Mouse (Mus musculus) embryonic facial prominence, embryonic 12.5 days (tissue): ENCODE results near the gene Nuak2. TPM values are rescaled to one million over a fixed set of nuclear protein-coding genes. Genes with fewer than 3 reads are reported as not detected.

Experiments used
- ATAC-seq: fragments of 200-750 bp; cut with Nextera tagmentation; 2 replicates; pipeline ENCODE4 v1.8.0; 2017; ENCODE audit not compliant: insufficient number of reproducible peaks, insufficient read depth, low FRiP score, low TSS enrichment
- H3K27ac ChIP-seq: fragments of 300-500 bp; sonication (generic); 2 replicates; pipeline ENCODE4 v1.5.1; 2016; ENCODE audit warnings: mild to moderate bottlenecking
- H3K27me3 ChIP-seq: fragments of 300-500 bp; sonication (generic); 2 replicates; pipeline ENCODE4 v1.6.1; 2016; ENCODE audit warnings: mild to moderate bottlenecking, moderate library complexity
- H3K36me3 ChIP-seq: fragments of 300-500 bp; sonication (generic); 2 replicates; pipeline ENCODE4 v1.6.1; 2016; ENCODE audit warnings: mild to moderate bottlenecking
- H3K4me1 ChIP-seq: fragments of 300-500 bp; sonication (generic); 2 replicates; pipeline ENCODE4 v1.6.1; 2016
- H3K4me2 ChIP-seq: fragments of 300-500 bp; sonication (generic); replicated peaks from 2 replicates; pipeline ENCODE4 v1.6.1; 2016; ENCODE audit warnings: mild to moderate bottlenecking, moderate library complexity
- H3K4me3 ChIP-seq: fragments of 300-500 bp; sonication (generic); 2 replicates; pipeline ENCODE4 v1.5.1; 2016; ENCODE audit warnings: mild to moderate bottlenecking
- H3K9ac ChIP-seq: fragments of 300-500 bp; sonication (generic); 2 replicates; pipeline ENCODE4 v1.6.1; 2016; ENCODE audit warnings: mild to moderate bottlenecking, moderate library complexity
- H3K9me3 ChIP-seq: fragments of 300-500 bp; sonication (generic); 2 replicates; pipeline ENCODE4 v1.6.1; 2016; ENCODE audit warnings: mild to moderate bottlenecking, moderate library complexity
- WGBS: fragments of 180-500 bp; shearing (Covaris S2); methylation state at CpG from one replicate; pipeline ENCODE4 v1.1.7; 2016; 5-methylcytosine and 5-hydroxymethylcytosine counted together
- polyA plus RNA-seq: library from polyadenylated mRNA; unstranded; fragments of >200 nt; fragmentation: Nextera tagmentation; extraction: Ambion mirVana; gene quantifications from 2 replicates; pipeline ENCODE4 v1.2.1, GENCODE M21; 2016

The Nuak2 gene
- polyA plus RNA-seq, 1 experiment from 2014 or later = 6.3 TPM

DNA sequence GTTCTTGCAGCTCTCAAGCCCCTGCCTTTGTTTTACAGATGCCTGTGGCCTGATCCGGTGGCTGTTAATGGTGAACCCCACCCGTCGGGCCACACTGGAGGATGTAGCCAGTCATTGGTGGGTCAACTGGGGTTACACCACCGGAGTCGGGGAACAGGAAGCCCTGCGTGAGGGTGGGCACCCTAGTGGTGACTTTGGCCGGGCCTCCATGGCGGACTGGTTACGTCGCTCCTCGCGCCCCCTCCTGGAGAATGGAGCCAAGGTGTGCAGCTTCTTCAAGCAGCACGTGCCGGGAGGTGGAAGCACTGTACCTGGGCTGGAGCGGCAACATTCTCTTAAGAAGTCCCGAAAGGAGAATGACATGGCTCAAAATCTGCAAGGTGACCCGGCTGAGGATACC, 15.4 kb downstream of the Nuak2 start:
- no peaks in the 10 kb centered on the region for H3K27me3 ChIP-seq
- no peak overlapping the region for H3K4me2 ChIP-seq
- H3K9ac ChIP-seq = no peak overlapping the region
- no peaks in the 10 kb centered on the region for H3K9me3 ChIP-seq
- H3K4me3 ChIP-seq = no peak overlapping the region
- ATAC-seq = no peak
- H3K36me3 ChIP-seq = no peaks in the 10 kb centered on the region
- peaks cover 36% of the 10 kb centered on the region for H3K4me1 ChIP-seq
- no peak overlapping the region for H3K27ac ChIP-seq
- WGBS = 86% methylated on average over 17 of the region's 17 CpGs

DNA sequence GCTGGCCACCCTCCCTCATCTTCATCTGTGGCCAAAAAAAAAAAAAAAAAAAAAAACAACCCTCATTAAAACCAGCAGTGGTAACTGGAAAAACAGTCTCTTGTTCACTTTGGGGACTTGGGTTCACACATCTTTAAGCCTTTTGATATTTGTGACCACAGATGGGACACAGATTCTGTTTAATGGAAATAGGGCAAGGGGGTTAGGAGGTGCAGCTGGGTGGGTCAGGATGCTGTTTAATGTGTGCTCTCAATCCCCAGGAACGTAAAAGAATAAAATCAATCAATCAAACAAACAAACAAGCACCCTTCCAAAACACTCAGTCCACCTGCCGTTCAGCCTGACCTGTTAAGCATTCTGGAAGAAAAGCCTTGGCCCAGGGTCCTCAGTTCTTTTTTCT, 17.3 kb downstream of the Nuak2 start:
- no peak overlapping the region for H3K4me2 ChIP-seq

DNA sequence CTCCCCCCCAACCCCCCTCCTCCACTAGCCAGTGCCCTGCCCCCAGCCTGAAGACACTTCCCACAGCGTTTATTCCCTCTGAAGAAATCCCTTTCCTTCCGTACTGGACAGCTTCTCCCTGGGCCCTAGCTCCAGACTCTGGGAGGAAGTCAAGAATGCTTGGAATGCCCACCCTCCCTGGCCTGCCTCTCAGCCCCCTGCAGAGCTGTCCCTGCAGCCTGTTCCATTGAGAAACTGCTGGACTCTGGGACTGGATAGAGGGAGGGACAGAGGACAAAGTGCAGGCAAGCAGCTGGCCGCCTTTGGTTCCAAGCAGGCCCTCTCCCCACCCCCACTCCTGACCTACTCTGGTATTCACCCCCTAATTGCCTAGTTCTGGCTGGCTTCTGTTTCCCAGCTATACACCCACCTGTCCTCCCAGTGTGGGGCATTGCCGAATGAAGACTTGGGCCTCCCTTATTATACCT, 17.8 kb downstream of the Nuak2 start:
- Histone ChIP-seq H3K9ac (peak overlapping the region; percentile 1; the same call in 1 of the 2 replicates), H3K4me3 (no peak overlapping the region)
- ATAC-seq = peak; percentile 68

More for the DNA sequence above, 17.3 kb downstream of the Nuak2 start:
- 10% methylated on average over 2 of the region's 2 CpGs for WGBS
- Histone ChIP-seq H3K36me3 (no peaks in the 10 kb centered on the region), H3K4me1 (peaks cover 25% of the 10 kb centered on the region), H3K27me3 (no peaks in the 10 kb centered on the region), H3K27ac (peak overlapping the region; percentile 75; the same call in 1 of the 2 replicates), H3K9ac (no peak overlapping the region), H3K4me3 (no peak overlapping the region), H3K9me3 (no peaks in the 10 kb centered on the region)
- no peak for ATAC-seq

GRCm38 (mm10) chr1:132334178-132334801, 18.4 kb downstream of the Nuak2 start:
- H3K9me3 ChIP-seq = no peaks in the 10 kb centered on the region
- 17% methylated on average over 6 of the region's 6 CpGs for WGBS
- ATAC-seq = peak; percentile 13; the same call in 1 of the 2 replicates
- H3K4me3 ChIP-seq = no peak overlapping the region
- peak overlapping the region; percentile 75 for H3K27ac ChIP-seq
- H3K4me1 ChIP-seq = peaks cover 25% of the 10 kb centered on the region
- peak overlapping the region; percentile 1; the same call in 1 of the 2 replicates for H3K9ac ChIP-seq
- H3K27me3 ChIP-seq = no peaks in the 10 kb centered on the region
- no peak overlapping the region for H3K4me2 ChIP-seq
- no peaks in the 10 kb centered on the region for H3K36me3 ChIP-seq

More for the DNA sequence above, 17.8 kb downstream of the Nuak2 start:
- peaks cover 25% of the 10 kb centered on the region for H3K4me1 ChIP-seq
- WGBS = 0% methylated on average over 4 of the region's 4 CpGs
- H3K9me3 ChIP-seq = no peaks in the 10 kb centered on the region
- H3K36me3 ChIP-seq = no peaks in the 10 kb centered on the region
- peak overlapping the region; percentile 75 for H3K27ac ChIP-seq
- H3K27me3 ChIP-seq = no peaks in the 10 kb centered on the region
- no peak overlapping the region for H3K4me2 ChIP-seq

- Histone ChIP-seq H3K4me1 (peaks cover 25% of the 10 kb centered on the region), H3K27me3 (no peaks in the 10 kb centered on the region), H3K36me3 (no peaks in the 10 kb centered on the region), H3K4me2 (no peak overlapping the region), H3K9me3 (no peaks in the 10 kb centered on the region), H3K27ac (no peak overlapping the region), H3K9ac (no peak overlapping the region; the same call in 1 of the 2 replicates), H3K4me3 (no peak overlapping the region)
- no peak for ATAC-seq
- 58% methylated on average over 12 of the region's 12 CpGs for WGBS
Measured at GRCm38 (mm10) chr1:132335378-132335965, 19.5 kb downstream of the Nuak2 start.

DNA sequence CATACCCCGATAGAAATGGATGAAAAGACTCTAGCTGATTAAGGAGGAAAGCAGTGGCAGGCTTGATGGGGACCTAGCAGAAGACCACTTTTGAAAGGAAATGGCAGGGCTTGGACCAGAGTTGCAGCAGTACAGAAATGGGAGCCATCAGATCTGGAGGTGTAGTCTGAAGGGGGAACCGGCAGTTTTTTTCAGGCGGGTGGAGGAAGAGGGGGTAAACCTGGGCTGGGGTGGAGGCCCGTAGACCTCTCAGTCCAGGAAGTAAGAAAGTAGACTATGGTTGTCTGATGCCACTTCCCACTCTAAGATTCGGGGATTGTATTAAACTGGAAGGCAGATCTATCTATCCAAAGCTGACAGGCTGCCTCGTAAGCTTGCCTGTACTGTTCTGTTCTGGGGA, 21.0 kb downstream of the Nuak2 start:
- Histone ChIP-seq H3K27me3 (no peaks in the 10 kb centered on the region), H3K9ac (no peak overlapping the region), H3K27ac (no peak overlapping the region), H3K4me1 (peaks cover 25% of the 10 kb centered on the region), H3K36me3 (no peaks in the 10 kb centered on the region), H3K4me2 (no peak overlapping the region), H3K4me3 (no peak overlapping the region), H3K9me3 (no peaks in the 10 kb centered on the region)
- no peak for ATAC-seq
- WGBS = 72% methylated on average over 6 of the region's 6 CpGs

DNA sequence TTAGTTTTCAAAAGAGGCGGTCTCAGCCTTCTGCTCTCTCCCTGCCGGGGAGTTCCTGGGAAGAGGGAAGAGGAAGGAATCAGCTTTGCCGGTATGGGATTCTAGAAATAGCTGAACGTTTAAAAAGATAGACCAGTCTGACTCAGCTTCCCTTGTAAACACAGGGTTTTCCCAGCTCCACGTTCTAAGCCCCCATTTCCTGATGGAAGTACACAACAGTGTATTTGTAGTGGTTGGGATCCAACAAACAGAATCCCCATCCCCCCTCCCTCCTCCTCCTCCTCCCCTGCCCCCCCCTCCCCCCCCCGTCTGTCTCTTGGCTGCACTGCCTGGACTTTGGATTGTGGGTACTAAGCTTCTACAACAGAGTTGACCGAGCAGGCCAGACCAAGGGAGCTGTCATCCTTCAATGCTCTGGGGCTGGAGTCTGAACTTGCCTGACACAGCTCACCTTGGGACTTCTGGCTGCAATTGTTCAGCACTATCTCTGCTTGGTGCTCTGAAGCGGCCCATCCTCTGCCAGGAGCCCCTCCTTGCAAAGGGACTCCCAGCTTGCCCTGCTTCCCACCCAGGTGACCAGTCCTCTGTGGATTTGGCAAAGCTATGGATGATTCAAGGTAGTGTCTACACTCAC, 22.2 kb downstream of the Nuak2 start:
- Histone ChIP-seq H3K36me3 (no peaks in the 10 kb centered on the region), H3K27ac (no peak overlapping the region), H3K4me3 (no peak overlapping the region), H3K27me3 (no peaks in the 10 kb centered on the region), H3K4me1 (peaks cover 25% of the 10 kb centered on the region), H3K4me2 (no peak overlapping the region), H3K9ac (no peak overlapping the region), H3K9me3 (no peaks in the 10 kb centered on the region)
- no peak for ATAC-seq
- 44% methylated on average over 8 of the region's 8 CpGs for WGBS

DNA sequence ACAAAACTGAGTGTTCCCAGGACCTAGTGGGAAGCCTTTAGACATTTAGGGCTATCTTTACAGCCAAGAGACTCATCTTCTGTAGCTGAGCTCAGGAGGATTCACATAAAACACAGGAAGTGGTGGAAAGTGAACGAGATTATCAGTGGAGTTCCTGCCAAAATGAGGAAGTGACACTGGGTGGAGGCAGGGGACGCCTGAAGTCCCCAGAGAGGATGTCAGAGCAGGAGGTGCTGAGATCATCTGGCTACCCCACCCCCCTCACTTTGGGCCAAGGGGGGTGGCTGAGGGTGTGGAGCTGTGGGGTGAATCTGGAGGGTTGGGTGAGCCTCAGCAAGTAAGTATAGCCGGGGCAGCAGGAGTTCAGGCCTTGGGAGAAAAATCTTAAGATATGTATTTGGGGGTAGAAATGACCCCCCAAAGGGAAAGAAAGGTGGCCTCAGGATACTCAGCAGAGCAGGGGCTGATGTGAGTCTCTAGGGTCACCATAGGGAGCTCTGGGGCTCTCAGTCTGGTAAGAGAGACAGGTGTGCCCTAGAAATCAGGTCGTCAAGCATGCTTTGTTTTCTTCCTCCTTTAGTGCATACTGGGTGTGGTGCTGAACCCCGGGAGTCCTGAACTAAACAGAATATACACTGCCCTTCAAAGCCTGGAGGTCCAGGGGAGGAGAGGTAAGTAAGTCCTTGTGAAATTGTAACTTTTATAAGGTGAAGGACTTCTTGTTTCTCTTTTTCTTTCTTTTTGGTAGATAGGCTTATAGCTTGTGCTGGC, 26.0 kb downstream of the Nuak2 start:
- no peak for ATAC-seq
- Histone ChIP-seq H3K4me3 (no peak overlapping the region), H3K4me2 (no peak overlapping the region), H3K4me1 (no peaks in the 10 kb centered on the region), H3K9me3 (no peaks in the 10 kb centered on the region), H3K27me3 (no peaks in the 10 kb centered on the region), H3K9ac (no peak overlapping the region), H3K27ac (no peak overlapping the region), H3K36me3 (no peaks in the 10 kb centered on the region)
- 46% methylated on average over 5 of the region's 5 CpGs for WGBS

- ATAC-seq = no peak
- Histone ChIP-seq H3K27me3 (no peaks in the 10 kb centered on the region), H3K9ac (no peak overlapping the region), H3K9me3 (no peaks in the 10 kb centered on the region), H3K36me3 (no peaks in the 10 kb centered on the region), H3K4me3 (no peak overlapping the region), H3K27ac (no peak overlapping the region), H3K4me2 (no peak overlapping the region), H3K4me1 (no peaks in the 10 kb centered on the region)
- 68% methylated on average over 3 of the region's 3 CpGs for WGBS
Measured at GRCm38 (mm10) chr1:132342518-132342917, 26.6 kb downstream of the Nuak2 start.

DNA sequence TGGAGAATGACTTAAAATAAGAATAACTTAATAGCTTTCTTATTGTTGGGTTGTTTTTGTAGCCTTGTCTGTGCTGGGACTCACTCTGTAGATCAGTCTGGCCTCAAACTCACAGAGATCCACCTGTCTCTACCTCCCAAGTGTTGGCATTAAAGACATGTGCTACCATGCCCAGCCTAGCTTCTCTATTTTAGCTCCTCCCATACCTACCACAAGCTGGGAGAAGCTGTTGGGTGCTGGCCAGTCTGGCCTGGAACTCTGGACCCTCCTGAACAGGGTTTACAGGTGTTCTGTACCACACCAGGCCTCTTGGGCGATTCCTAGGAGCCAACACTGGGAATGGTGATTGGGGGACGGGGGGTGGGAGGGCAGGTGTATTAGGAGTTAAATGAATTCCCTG, 27.3 kb downstream of the Nuak2 start:
- 85% methylated on average over 2 of the region's 2 CpGs for WGBS
- ATAC-seq = no peak

GRCm38 (mm10) chr1:132343656-132344055, 27.7 kb downstream of the Nuak2 start:
- Histone ChIP-seq H3K36me3 (no peaks in the 10 kb centered on the region), H3K4me1 (no peaks in the 10 kb centered on the region), H3K27ac (no peak overlapping the region), H3K4me2 (no peak overlapping the region), H3K9ac (no peak overlapping the region), H3K9me3 (no peaks in the 10 kb centered on the region), H3K4me3 (no peak overlapping the region), H3K27me3 (no peaks in the 10 kb centered on the region)
- no peak for ATAC-seq
- 73% methylated on average over 1 of the region's 1 CpGs for WGBS

More for the DNA sequence above, 27.3 kb downstream of the Nuak2 start:
- Histone ChIP-seq H3K9ac (no peak overlapping the region), H3K27ac (no peak overlapping the region), H3K27me3 (no peaks in the 10 kb centered on the region), H3K36me3 (no peaks in the 10 kb centered on the region), H3K9me3 (no peaks in the 10 kb centered on the region), H3K4me3 (no peak overlapping the region), H3K4me1 (no peaks in the 10 kb centered on the region), H3K4me2 (no peak overlapping the region)
